Mouse (Mus musculus) hematopoietic stem cell, adult 5-6 weeks (primary cell): ENCODE results near the gene Gps2. TPM values are rescaled to one million over a fixed set of nuclear protein-coding genes. Genes with fewer than 3 reads are reported as not detected.
A peak's percentile ranks its signal among the peaks of the same experiment; 100 is the strongest.
"Not testable (repeated sequence)": the region's sequence is repeated elsewhere in the genome, so short reads cannot be mapped to it uniquely, and the experiment has no call there.

Source experiments
- ATAC-seq, 2 experiments: fragments of 125-278 bp in 1 of 2; replicated peaks in 1 of 2; 2 replicates each; pipeline ENCODE4 v1.8.0; 2016 to 2017; ENCODE audit warnings: inconsistent platforms in 2 of 2, mild to moderate bottlenecking in 2 of 2, moderate number of reproducible peaks in 2 of 2, low read depth in 1 of 2, moderate TSS enrichment in 1 of 2; ENCODE audit not compliant: low FRiP score in 2 of 2, poor library complexity in 2 of 2, severe bottlenecking in 2 of 2, insufficient read depth in 1 of 2, low TSS enrichment in 1 of 2
- total RNA-seq: library from RNA; stranded (forward); fragments of 172-1452, 232-1000 nt; gene quantifications from 2 replicates; pipeline ENCODE4 v1.2.3, GENCODE M21; 2017

The Gps2 gene
- total RNA-seq, 1 experiment from 2014 or later: 64.9 TPM

GRCm38 (mm10) chr11:69910781-69911560 lies 2.7 kb upstream of the Gps2 start:
- no peak for ATAC-seq

- ATAC-seq: no peak
These were observed 2.0 kb upstream of the Gps2 start for GRCm38 (mm10) chr11:69911701-69912100.

- ATAC-seq: no peak
These were observed 765 bp upstream of the Gps2 start for GRCm38 (mm10) chr11:69912716-69913530.

- no peak for ATAC-seq
These were observed 680 bp downstream of the Gps2 start for GRCm38 (mm10) chr11:69914372-69914764.

- ATAC-seq: no peak
These were observed 1.3 kb downstream of the Gps2 start for GRCm38 (mm10) chr11:69914917-69915430.

GRCm38 (mm10) chr11:69915667-69916627 lies 2.3 kb downstream of the Gps2 start:
- no peak for ATAC-seq

- ATAC-seq: not testable (repeated sequence)
These were observed 3.1 kb downstream of the Gps2 start for GRCm38 (mm10) chr11:69916652-69917378.

GRCm38 (mm10) chr11:69917379-69917948 lies 3.8 kb downstream of the Gps2 start:
- no peak for ATAC-seq

- no peak for ATAC-seq
These were observed 4.4 kb downstream of the Gps2 start for GRCm38 (mm10) chr11:69918118-69918517.

- ATAC-seq: no peak
These were observed 5.4 kb downstream of the Gps2 start for GRCm38 (mm10) chr11:69919053-69919452.

- ATAC-seq: peak; percentile 28 to 37
These were observed 6.1 kb downstream of the Gps2 start for GRCm38 (mm10) chr11:69919661-69920265.

GRCm38 (mm10) chr11:69920266-69921031 lies 6.8 kb downstream of the Gps2 start:
- no peak; a peak in 1 of 4 replicates for ATAC-seq

- peak; percentile 77 to 87 for ATAC-seq
These were observed 7.7 kb downstream of the Gps2 start, which contains the start of gene Eif5a for GRCm38 (mm10) chr11:69921114-69922011. Eif5a (minus strand) TSS chr11:69921958.

- ATAC-seq: no peak
These were observed 8.5 kb downstream of the Gps2 start for GRCm38 (mm10) chr11:69922012-69922756.
